Mouse (Mus musculus): ENCODE data around the gene Ucp1. TPM values are rescaled to one million over a fixed set of nuclear protein-coding genes. Genes with fewer than 3 reads are reported as not detected.
A peak's percentile ranks its signal among the peaks of the same experiment; 100 is the strongest.

The Ucp1 gene
- total RNA-seq, 1 experiment from 2014 or later: not detected

- no peak for ATAC-seq (replicated peaks in 1 of 2; ENCODE audit: insufficient read depth in 1 of 2, low FRiP score in 2 of 2, low TSS enrichment in 1 of 2, low read depth in 1 of 2, poor library complexity in 2 of 2, severe bottlenecking in 2 of 2)
These were observed 30.4 kb downstream of the Ucp1 start for GRCm38 (mm10) chr8:83320543-83320942.

- ATAC-seq (replicated peaks in 1 of 2; ENCODE audit: insufficient read depth in 1 of 2, low FRiP score in 2 of 2, low TSS enrichment in 1 of 2, low read depth in 1 of 2, poor library complexity in 2 of 2, severe bottlenecking in 2 of 2): no peak
These were observed 32.2 kb downstream of the Ucp1 start for GRCm38 (mm10) chr8:83322374-83322773.

- no peak for ATAC-seq (replicated peaks in 1 of 2; ENCODE audit: insufficient read depth in 1 of 2, low FRiP score in 2 of 2, low TSS enrichment in 1 of 2, low read depth in 1 of 2, poor library complexity in 2 of 2, severe bottlenecking in 2 of 2)
These were observed 32.9 kb downstream of the Ucp1 start for GRCm38 (mm10) chr8:83323056-83323455.

GRCm38 (mm10) chr8:83327889-83328288 lies 37.7 kb downstream of the Ucp1 start:
- ATAC-seq (replicated peaks in 1 of 2; ENCODE audit: insufficient read depth in 1 of 2, low FRiP score in 2 of 2, low TSS enrichment in 1 of 2, low read depth in 1 of 2, poor library complexity in 2 of 2, severe bottlenecking in 2 of 2): no peak

- ATAC-seq (replicated peaks in 1 of 2; ENCODE audit: insufficient read depth in 1 of 2, low FRiP score in 2 of 2, low TSS enrichment in 1 of 2, low read depth in 1 of 2, poor library complexity in 2 of 2, severe bottlenecking in 2 of 2): no peak
These were observed 41.4 kb downstream of the Ucp1 start for GRCm38 (mm10) chr8:83331567-83331898.

GRCm38 (mm10) chr8:83331899-83332697 lies 41.9 kb downstream of the Ucp1 start, which contains the start of gene Elmod2:
Elmod2 (minus strand) TSS chr8:83332486.
- peak; percentile 96 to 99 for ATAC-seq (replicated peaks in 1 of 2; ENCODE audit: insufficient read depth in 1 of 2, low FRiP score in 2 of 2, low TSS enrichment in 1 of 2, low read depth in 1 of 2, poor library complexity in 2 of 2, severe bottlenecking in 2 of 2)

- no peak for ATAC-seq (replicated peaks in 1 of 2; ENCODE audit: insufficient read depth in 1 of 2, low FRiP score in 2 of 2, low TSS enrichment in 1 of 2, low read depth in 1 of 2, poor library complexity in 2 of 2, severe bottlenecking in 2 of 2)
These were observed 42.7 kb downstream of the Ucp1 start for GRCm38 (mm10) chr8:83332864-83333263.

- ATAC-seq (replicated peaks in 1 of 2; ENCODE audit: insufficient read depth in 1 of 2, low FRiP score in 2 of 2, low TSS enrichment in 1 of 2, low read depth in 1 of 2, poor library complexity in 2 of 2, severe bottlenecking in 2 of 2): no peak
These were observed 51.9 kb downstream of the Ucp1 start for GRCm38 (mm10) chr8:83342076-83342475.

GRCm38 (mm10) chr8:83342693-83343092 lies 52.5 kb downstream of the Ucp1 start:
- ATAC-seq (replicated peaks in 1 of 2; ENCODE audit: insufficient read depth in 1 of 2, low FRiP score in 2 of 2, low TSS enrichment in 1 of 2, low read depth in 1 of 2, poor library complexity in 2 of 2, severe bottlenecking in 2 of 2): no peak

Other genes with a start within 250 kb of the Ucp1 start
- 7.6 and 16.9 TPM in 2 replicates for gene Tbc1d9, start 125.0 kb upstream of the Ucp1 start, total RNA-seq (2017)
- gene Gm10645, start 124.2 kb upstream of the Ucp1 start, total RNA-seq (2017): 0.56 and 2.2 TPM in 2 replicates
- gene Elmod2, start 42.1 kb downstream of the Ucp1 start, total RNA-seq (2017): 17.9 and 25.4 TPM in 2 replicates
- not detected in 2 replicates for gene Mgat4d, start 58.1 kb downstream of the Ucp1 start, total RNA-seq (2017)
- gene Clgn, start 99.5 kb downstream of the Ucp1 start, total RNA-seq (2017): 0.25 TPM in 1 of 2 replicates, not detected in the other
- 65.2 and 86.4 TPM in 2 replicates for gene Scoc, start 168.0 kb downstream of the Ucp1 start, total RNA-seq (2017)
- gene Olfr370, start 245.4 kb downstream of the Ucp1 start, total RNA-seq (2017): not detected in 2 replicates